Mouse (Mus musculus) adrenal gland, adult (tissue): ENCODE results near the gene Nckap5.
A peak's percentile ranks its signal among the peaks of the same experiment; 100 is the strongest.

Experiments used
- DNase-seq, 2 experiments: peaks; one replicate each; pipeline ENCODE4 v3.0.0; 2022 to 2023; ENCODE audit warnings: low spot score in 1 of 2; ENCODE audit not compliant: inconsistent age in 2 of 2

The Nckap5 gene

GRCm38 (mm10) chr1:125925486-125925885 is 905.1 kb downstream of the Nckap5 start:
- no peak for DNase-seq

DNA sequence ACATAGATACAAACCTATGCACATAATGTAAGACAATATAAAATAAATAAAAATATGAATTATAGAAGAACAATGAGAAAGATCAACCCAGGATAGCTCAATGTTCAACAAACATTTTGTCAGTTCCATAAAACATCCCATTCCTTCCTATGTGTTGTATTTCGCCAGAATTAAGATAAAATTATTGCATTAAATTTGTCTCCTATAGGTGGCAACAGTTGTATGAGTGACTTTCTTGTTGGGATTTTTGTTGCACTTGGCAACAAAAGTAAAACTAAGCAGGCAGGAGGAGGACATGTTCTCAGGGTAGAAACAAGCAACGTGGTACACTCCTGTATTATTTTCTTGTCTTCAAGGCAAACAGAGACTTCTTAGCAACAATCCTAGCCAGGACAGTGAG is 907.5 kb downstream of the Nckap5 start:
- DNase-seq, result no peak

- DNase-seq, result no peak
Observed at GRCm38 (mm10) chr1:125920696-125921095, 909.9 kb downstream of the Nckap5 start.

DNA sequence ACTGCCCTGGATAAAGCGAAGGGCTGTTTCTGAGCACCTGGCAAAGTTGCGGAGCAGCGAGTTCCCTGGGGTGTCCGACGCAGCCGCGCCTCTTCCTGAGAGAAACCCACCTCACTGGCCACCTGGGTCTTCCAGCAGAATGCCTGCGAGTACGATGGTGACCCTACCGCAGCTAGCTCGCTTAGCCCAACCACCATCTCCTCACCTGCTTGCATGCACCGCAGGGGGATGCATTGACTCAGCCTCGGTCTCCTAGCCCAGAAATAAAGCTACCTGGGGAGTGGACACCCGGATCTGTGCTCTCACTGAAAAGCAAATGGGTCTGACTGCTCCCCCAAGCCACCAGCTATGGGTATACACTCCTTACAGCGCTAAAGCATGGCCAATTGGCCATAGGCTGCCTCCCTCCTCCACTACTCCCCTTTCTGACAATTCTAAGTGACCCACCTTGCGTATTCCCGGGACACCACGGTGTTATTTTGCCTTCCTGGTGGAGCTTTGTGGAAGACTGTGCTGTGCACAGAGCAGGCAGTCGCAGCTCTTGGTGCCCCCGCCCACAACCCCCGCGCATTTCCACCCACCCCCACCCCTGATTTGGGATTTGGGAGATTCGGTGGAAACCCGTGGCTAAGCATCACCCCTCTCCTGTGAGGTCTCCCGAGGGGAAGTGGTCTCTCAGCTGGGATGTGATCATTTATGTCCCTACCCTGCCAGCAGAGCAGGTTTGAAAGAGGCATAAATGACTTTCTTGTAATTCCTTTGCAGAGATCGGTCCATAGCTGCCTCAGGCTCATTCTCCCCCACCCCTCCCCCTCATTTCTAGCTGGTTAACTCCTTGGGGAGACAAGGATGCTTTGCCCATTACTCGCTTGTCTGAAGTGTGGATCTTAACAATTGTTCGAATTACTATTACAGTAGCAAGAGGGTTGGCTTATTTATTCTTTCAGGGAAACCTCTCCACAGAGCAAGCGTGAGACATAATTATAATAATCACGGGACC is 917.7 kb downstream of the Nckap5 start, which contains the start of gene Lypd1:
Gene Lypd1, minus strand, starts transcription at position 501 of the 1,000 bp plus-strand sequence.
- peak in 1 of 2 experiments; percentile 9 for DNase-seq

DNA sequence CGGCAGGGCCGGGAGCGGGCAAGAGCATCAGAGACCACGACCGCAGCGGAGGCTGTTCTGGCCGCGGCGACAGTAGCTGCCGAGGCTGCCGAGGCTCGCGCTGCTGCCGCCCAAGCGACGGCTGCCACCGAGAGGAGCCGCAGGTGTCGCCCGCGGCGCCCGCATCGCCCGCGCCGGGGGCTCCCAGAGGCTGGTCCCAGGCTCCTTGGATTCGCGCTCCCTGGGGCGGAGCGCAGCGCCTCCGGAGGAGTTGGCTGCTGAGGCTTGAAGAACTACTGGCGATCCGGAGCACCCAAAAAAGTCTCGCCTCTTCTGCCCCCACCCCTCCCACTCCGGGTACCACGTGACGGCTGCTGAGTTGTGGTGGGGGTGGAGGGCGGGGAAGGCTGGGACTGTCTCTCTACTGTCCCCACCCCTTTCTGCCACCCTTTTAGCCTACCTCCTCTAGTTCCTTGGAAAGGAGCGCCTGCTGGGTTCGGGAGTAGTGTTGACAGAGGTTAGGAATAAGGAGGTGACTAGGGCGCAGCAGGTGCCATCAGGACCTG is 918.6 kb downstream of the Nckap5 start:
- DNase-seq, result peak; percentile 36 to 81

DNA sequence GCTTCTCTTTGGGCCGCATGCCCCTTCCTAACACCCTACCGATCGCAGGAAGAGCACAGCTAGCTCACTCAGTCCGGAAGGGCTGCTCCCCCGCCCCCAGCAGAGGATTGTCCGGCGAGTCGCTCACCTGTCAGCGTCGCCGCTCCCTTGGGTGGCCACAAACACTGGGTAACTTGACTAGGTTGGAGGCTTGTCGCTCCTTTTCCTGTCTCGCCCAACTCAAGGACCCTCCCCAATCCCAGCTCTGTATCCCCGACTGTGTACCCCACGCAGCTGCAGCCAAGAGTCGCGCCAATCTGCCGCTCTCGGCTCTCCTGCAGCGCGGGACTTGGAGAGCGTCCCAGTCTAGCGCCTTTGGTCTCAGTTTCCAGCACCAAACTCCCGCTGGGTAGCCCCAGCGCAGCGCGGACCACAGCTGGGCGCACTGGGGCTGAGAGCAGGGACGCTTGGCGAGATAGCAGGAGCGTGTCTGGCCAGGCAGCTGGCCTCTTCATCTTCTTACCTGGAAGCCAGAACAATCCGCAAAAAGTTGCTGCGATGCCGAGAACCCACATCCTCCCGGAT is 919.2 kb downstream of the Nckap5 start:
- peak; percentile 16 to 70 for DNase-seq

DNA sequence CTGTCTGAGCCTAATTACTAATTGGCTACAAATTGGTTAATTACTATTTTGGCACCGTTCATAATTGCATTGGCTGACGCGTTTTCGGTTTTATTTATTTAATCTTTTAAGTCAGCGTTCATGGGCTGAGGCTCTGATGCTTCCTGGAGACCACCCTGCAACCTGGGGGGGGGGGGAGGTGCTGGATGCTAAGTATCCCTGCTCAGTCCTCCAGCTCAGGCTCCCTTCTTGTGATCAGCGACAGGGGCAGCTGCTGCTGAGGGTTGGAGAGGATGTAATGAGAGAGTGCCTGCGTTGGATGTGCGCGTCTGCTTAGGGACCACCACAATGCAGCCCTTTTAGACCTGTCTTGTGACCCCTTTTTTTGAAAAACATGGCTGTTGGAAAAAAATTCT is 919.7 kb downstream of the Nckap5 start:
- no peak for DNase-seq

DNA sequence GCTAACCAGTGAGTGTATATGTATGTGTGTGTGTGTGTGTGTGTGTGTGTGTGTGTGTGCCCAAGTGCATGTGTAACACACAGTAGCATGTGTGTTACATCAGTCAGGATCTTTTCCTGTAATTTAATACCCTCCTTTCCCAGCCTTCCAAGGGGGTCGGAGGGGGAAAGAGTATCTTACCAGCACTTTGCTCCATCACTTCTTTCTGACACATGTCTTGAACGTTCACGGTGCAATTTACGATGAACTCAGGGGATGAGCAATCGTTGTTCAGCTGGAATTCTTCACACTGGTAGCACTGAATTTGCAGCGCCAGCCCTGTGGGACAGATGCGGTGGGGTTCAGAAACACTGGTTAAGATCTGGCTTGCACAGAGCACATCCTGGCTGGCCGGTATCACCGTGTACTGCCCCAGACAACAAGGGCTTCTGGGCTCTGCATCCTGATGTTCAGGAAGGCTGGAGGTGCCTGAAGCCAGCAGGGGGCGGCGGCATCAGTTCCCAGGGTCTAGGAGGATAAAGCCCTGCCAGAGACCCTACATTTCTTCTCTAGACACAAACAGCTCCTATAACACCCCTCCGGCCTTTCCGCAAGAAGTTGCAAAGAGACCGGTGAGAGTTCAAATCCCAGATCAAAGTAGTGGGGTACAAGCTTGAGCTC is 920.3 kb downstream of the Nckap5 start:
- DNase-seq, result peak; percentile 11 to 37

GRCm38 (mm10) chr1:125893158-125893557 is 937.4 kb downstream of the Nckap5 start:
- no peak for DNase-seq

DNA sequence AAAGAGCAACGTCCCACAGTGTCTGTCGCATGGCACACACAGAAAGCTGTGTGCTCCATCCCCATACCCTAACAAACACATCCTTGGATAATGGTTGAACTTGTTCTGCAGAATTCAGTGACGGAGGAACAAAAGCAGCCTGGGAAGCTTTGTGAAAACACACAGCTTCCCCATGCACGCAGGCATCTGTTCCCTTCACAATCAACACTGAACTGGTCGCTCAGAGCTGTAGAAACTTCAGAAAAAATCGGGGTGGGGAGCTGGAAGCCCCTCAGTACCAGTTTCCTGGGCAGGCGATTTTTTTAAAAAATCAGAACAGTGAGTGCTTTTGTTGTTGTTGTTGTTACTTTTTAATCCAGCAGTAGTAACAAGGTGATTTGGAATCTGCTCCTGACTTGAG is 960.5 kb downstream of the Nckap5 start:
- no peak for DNase-seq
